Mouse (Mus musculus) myocyte (in vitro differentiated cells): Measurements from ENCODE around the gene Lenep.
A peak's percentile ranks its signal among the peaks of the same experiment; 100 is the strongest.

ENCODE experiments used
- E2F4 ChIP-seq: IDR thresholded peaks from one replicate; pipeline ENCODE4 v1.6.1; 2011; ENCODE audit warnings: mild to moderate bottlenecking, control low read depth, moderate library complexity; ENCODE audit not compliant: insufficient read depth
- MAX ChIP-seq: IDR thresholded peaks from one replicate; pipeline ENCODE4 v1.6.1; 2011; ENCODE audit warnings: low read depth, mild to moderate bottlenecking, control low read depth
- POLR2A ChIP-seq: IDR thresholded peaks from one replicate; pipeline ENCODE4 v1.6.1; 2011; ENCODE audit warnings: low read depth, mild to moderate bottlenecking, control low read depth, moderate library complexity; ENCODE audit not compliant: insufficient read length
- REST ChIP-seq: IDR thresholded peaks from one replicate; pipeline ENCODE4 v1.6.1; 2011; ENCODE audit warnings: mild to moderate bottlenecking, control low read depth, moderate library complexity; ENCODE audit not compliant: insufficient read depth, insufficient read length
- USF1 ChIP-seq: IDR thresholded peaks from one replicate; pipeline ENCODE4 v1.6.1; 2011; ENCODE audit warnings: low read depth, mild to moderate bottlenecking, control low read depth, moderate library complexity

DNA sequence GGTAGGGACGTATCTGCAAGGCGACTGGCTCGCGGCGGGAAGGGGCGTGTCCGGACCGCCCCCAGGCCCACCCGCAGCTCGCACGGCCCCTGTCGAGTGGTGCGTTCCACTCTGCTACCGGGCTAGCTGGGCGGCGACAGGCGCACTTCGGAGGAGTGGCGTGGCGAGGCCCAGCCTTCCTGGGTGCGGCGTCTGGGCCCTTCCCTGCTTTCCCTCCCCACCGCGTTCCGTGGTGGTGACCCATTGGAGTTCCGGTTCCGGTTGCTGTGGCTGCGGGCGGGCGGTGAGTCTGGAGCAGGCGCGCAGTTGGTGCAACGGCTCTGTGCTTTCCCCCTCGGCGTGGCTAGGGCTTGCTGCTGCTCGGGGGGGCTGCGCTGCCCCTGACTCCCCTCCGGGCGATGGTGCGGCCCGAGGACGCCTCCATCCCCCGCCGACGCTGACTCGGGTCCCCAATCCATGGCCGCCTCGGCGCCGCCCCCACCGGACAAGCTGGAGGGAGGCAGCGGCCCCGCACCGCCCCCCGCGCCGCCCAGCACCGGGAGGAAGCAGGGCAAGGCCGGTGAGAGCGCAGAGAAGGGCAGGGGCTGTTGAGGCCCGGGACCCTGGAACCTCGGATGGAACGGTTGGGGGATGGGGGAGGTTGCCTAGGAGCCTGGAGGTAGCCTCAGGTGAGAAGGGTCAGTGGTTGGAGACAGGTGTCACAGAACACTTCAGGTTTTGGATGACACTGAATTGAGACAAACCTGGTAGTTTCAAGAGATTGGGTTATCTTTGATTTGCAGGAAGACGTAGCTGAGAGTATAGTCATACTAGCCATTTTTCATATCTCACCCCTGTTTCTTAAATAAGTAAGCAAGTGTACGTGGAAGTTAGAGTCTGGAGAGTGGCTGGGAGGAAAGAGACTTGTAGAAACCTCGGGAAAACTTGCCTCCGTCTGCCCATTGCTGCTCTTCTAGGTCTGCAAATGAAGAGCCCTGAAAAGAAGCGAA lies 27.9 kb upstream of the Lenep start, which contains the start of gene Pygo2:
- TF ChIP-seq POLR2A (peak; percentile 83), USF1 (no peak), E2F4 (no peak), MAX (no peak), REST (peak; percentile 13)
